Mouse (Mus musculus) CH12.LX (cell line): Measurements from ENCODE around the gene Lrrc4b.

Source experiments
- CHD1 ChIP-seq: IDR thresholded peaks from 2 replicates; pipeline ENCODE4 v1.6.1; 2012; ENCODE audit warnings: low read depth, low read length, improper control_type of control experiment, inconsistent platforms
- CTCF ChIP-seq, 2 experiments: IDR thresholded peaks in 1 of 2; conservative IDR thresholded peaks in 1 of 2; 2 replicates each; pipeline ENCODE4 v1.5.1; 2011 to 2012; ENCODE audit warnings: low read depth in 2 of 2, low read length in 2 of 2, improper control_type of control experiment in 1 of 2, inconsistent platforms in 1 of 2, mild to moderate bottlenecking in 1 of 2, moderate library complexity in 1 of 2
- E2F4 ChIP-seq: IDR thresholded peaks from 2 replicates; pipeline ENCODE4 v1.6.1; 2011; ENCODE audit warnings: low read depth, low read length, improper control_type of control experiment; ENCODE audit not compliant: insufficient replicate concordance
- JUN ChIP-seq: IDR thresholded peaks from 2 replicates; pipeline ENCODE4 v1.6.1; 2011; ENCODE audit warnings: low read depth, mild to moderate bottlenecking, low read length, improper control_type of control experiment, moderate library complexity; ENCODE audit not compliant: insufficient read depth
- MEF2A ChIP-seq: IDR thresholded peaks from 2 replicates; pipeline ENCODE4 v1.6.1; 2014; ENCODE audit warnings: low read depth, mild to moderate bottlenecking, inconsistent platforms, low read length, improper control_type of control experiment, borderline replicate concordance
- POLR2A ChIP-seq: IDR thresholded peaks from 2 replicates; pipeline ENCODE4 v1.6.1; 2011; ENCODE audit warnings: low read depth, mild to moderate bottlenecking, improper control_type of control experiment, low read length
- TBP ChIP-seq: conservative IDR thresholded peaks from 2 replicates; pipeline ENCODE4 v1.6.1; 2011; ENCODE audit warnings: low read depth, low read length, improper control_type of control experiment

DNA sequence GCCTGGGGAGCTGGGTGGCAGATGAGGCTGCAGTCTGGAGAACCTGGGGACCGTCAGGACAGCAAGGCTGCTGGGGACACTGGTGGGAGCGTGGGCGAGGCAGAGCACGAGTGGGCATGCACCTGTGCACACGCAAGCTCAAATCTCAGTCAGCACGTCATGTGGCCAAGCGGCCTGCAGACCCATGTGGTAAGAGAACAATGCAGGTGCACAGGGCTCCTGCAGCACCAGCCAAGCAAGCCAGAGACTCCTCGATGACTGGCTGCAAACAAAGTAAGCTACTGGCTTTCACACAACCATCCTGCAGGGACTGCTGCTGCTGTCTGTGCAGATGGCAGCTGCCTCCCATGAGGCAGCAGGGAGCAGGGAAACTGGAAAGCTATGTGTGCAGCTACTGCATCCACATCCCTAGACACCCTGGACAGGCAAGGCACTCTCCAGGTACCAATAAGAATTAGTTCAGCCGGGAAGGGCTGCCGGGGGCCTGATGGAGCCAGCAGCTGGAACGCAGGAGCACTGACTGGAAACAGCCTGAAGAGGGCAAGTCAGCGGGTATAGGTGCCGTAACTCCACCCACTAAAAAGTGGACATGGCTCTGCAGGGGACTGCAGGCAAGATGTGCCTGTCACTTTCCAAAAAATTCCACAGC is 58.2 kb downstream of the Lrrc4b start:
- TF ChIP-seq MEF2A = no peak
- TF ChIP-seq E2F4 = no peak
- no peak for TF ChIP-seq CTCF (conservative IDR thresholded peaks at IDR 0.05 in 1 of 2, IDR thresholded peaks at IDR 0.05 in 1 of 2; ENCODE audit: low read depth in 2 of 2, low read length in 2 of 2)
- TF ChIP-seq CHD1 = no peak
- no peak for TF ChIP-seq POLR2A
- TF ChIP-seq JUN = no peak
- no peak for TF ChIP-seq TBP
